Mouse (Mus musculus): Measurements from ENCODE around the gene Zbp1. TPM values are rescaled to one million over a fixed set of nuclear protein-coding genes. Genes with fewer than 3 reads are reported as not detected.
A peak's percentile ranks its signal among the peaks of the same experiment; 100 is the strongest.

The Zbp1 gene
- polyA plus RNA-seq, 1 experiment from 2014 or later, result not detected

GRCm38 (mm10) chr2:173181486-173181885 is 37.2 kb downstream of the Zbp1 start:
- H3K4me2 ChIP-seq (ENCODE audit: low read depth), result no peak overlapping the region
- no peak overlapping the region for H3K27ac ChIP-seq (ENCODE audit: low read depth, low read length)
- H3K36me3 ChIP-seq (ENCODE audit: control insufficient read depth, insufficient read depth, low read length), result no peaks in the 10 kb centered on the region
- H3K9me3 ChIP-seq (ENCODE audit: control insufficient read depth, low read length), result no peaks in the 10 kb centered on the region
- no peak overlapping the region for H3K9ac ChIP-seq (ENCODE audit: low read length)
- H3K4me3 ChIP-seq (ENCODE audit: low read depth, low read length), result no peak overlapping the region
- no peak for DNase-seq (ENCODE audit: low spot score)
- no peaks in the 10 kb centered on the region for H3K27me3 ChIP-seq (ENCODE audit: control insufficient read depth, insufficient read depth, low read length)
- H3K4me1 ChIP-seq (ENCODE audit: control insufficient read depth, insufficient read depth, low read length), result no peaks in the 10 kb centered on the region
- ATAC-seq (ENCODE audit: insufficient read depth, low FRiP score, low TSS enrichment), result no peak
- 66% methylated on average over 5 of the region's 5 CpGs for WGBS

- 84% methylated on average over 11 of the region's 11 CpGs for WGBS
- no peaks in the 10 kb centered on the region for H3K27me3 ChIP-seq (ENCODE audit: control insufficient read depth, insufficient read depth, low read length)
- H3K4me3 ChIP-seq (ENCODE audit: low read depth, low read length), result no peak overlapping the region
- ATAC-seq (ENCODE audit: insufficient read depth, low FRiP score, low TSS enrichment) (no peak), DNase-seq (ENCODE audit: low spot score) (no peak)
- no peak overlapping the region for H3K27ac ChIP-seq (ENCODE audit: low read depth, low read length)
- no peaks in the 10 kb centered on the region for H3K4me1 ChIP-seq (ENCODE audit: control insufficient read depth, insufficient read depth, low read length)
- H3K36me3 ChIP-seq (ENCODE audit: control insufficient read depth, insufficient read depth, low read length), result no peaks in the 10 kb centered on the region
- no peak overlapping the region for H3K9ac ChIP-seq (ENCODE audit: low read length)
- no peak overlapping the region for H3K4me2 ChIP-seq (ENCODE audit: low read depth)
- no peaks in the 10 kb centered on the region for H3K9me3 ChIP-seq (ENCODE audit: control insufficient read depth, low read length)
These were observed 37.9 kb downstream of the Zbp1 start for GRCm38 (mm10) chr2:173180721-173181388.

- ATAC-seq (ENCODE audit: insufficient read depth, low FRiP score, low TSS enrichment) (no peak), DNase-seq (ENCODE audit: low spot score) (no peak)
- H3K9ac ChIP-seq (ENCODE audit: low read length), result no peak overlapping the region
- no peaks in the 10 kb centered on the region for H3K27me3 ChIP-seq (ENCODE audit: control insufficient read depth, insufficient read depth, low read length)
- no peak overlapping the region for H3K4me2 ChIP-seq (ENCODE audit: low read depth)
- 85% methylated on average over 4 of the region's 4 CpGs for WGBS
- H3K27ac ChIP-seq (ENCODE audit: low read depth, low read length), result no peak overlapping the region
- no peak overlapping the region for H3K4me3 ChIP-seq (ENCODE audit: low read depth, low read length)
- H3K36me3 ChIP-seq (ENCODE audit: control insufficient read depth, insufficient read depth, low read length), result no peaks in the 10 kb centered on the region
- no peaks in the 10 kb centered on the region for H3K9me3 ChIP-seq (ENCODE audit: control insufficient read depth, low read length)
- no peaks in the 10 kb centered on the region for H3K4me1 ChIP-seq (ENCODE audit: control insufficient read depth, insufficient read depth, low read length)
These were observed 38.7 kb downstream of the Zbp1 start for GRCm38 (mm10) chr2:173180026-173180425.

GRCm38 (mm10) chr2:173179046-173179445 is 39.7 kb downstream of the Zbp1 start:
- Histone ChIP-seq H3K4me2 (ENCODE audit: low read depth) (no peak overlapping the region), H3K27ac (ENCODE audit: low read depth, low read length) (no peak overlapping the region), H3K27me3 (ENCODE audit: control insufficient read depth, insufficient read depth, low read length) (no peaks in the 10 kb centered on the region), H3K36me3 (ENCODE audit: control insufficient read depth, insufficient read depth, low read length) (no peaks in the 10 kb centered on the region), H3K4me3 (ENCODE audit: low read depth, low read length) (no peak overlapping the region), H3K9ac (ENCODE audit: low read length) (no peak overlapping the region), H3K4me1 (ENCODE audit: control insufficient read depth, insufficient read depth, low read length) (peaks cover 6% of the 10 kb centered on the region; the same call in 1 of the 2 replicates), H3K9me3 (ENCODE audit: control insufficient read depth, low read length) (no peaks in the 10 kb centered on the region)
- ATAC-seq (ENCODE audit: insufficient read depth, low FRiP score, low TSS enrichment) (no peak), DNase-seq (ENCODE audit: low spot score) (no peak)
- 88% methylated on average over 7 of the region's 7 CpGs for WGBS

GRCm38 (mm10) chr2:173177951-173178350 is 40.8 kb downstream of the Zbp1 start:
- ATAC-seq (ENCODE audit: insufficient read depth, low FRiP score, low TSS enrichment) (no peak), DNase-seq (ENCODE audit: low spot score) (no peak)
- Histone ChIP-seq H3K9me3 (ENCODE audit: control insufficient read depth, low read length) (no peaks in the 10 kb centered on the region), H3K27me3 (ENCODE audit: control insufficient read depth, insufficient read depth, low read length) (no peaks in the 10 kb centered on the region), H3K4me1 (ENCODE audit: control insufficient read depth, insufficient read depth, low read length) (peaks cover 13% of the 10 kb centered on the region), H3K4me2 (ENCODE audit: low read depth) (no peak overlapping the region), H3K27ac (ENCODE audit: low read depth, low read length) (no peak overlapping the region), H3K9ac (ENCODE audit: low read length) (no peak overlapping the region), H3K4me3 (ENCODE audit: low read depth, low read length) (no peak overlapping the region), H3K36me3 (ENCODE audit: control insufficient read depth, insufficient read depth, low read length) (no peaks in the 10 kb centered on the region)
- 88% methylated on average over 8 of the region's 8 CpGs for WGBS

- ATAC-seq (ENCODE audit: insufficient read depth, low FRiP score, low TSS enrichment) (no peak), DNase-seq (ENCODE audit: low spot score) (no peak)
- H3K27ac ChIP-seq (ENCODE audit: low read depth, low read length), result no peak overlapping the region
- H3K4me3 ChIP-seq (ENCODE audit: low read depth, low read length), result no peak overlapping the region
- no peaks in the 10 kb centered on the region for H3K36me3 ChIP-seq (ENCODE audit: control insufficient read depth, insufficient read depth, low read length)
- 79% methylated on average over 5 of the region's 5 CpGs for WGBS
- H3K4me1 ChIP-seq (ENCODE audit: control insufficient read depth, insufficient read depth, low read length), result peaks cover 17% of the 10 kb centered on the region
- no peak overlapping the region for H3K9ac ChIP-seq (ENCODE audit: low read length)
- H3K9me3 ChIP-seq (ENCODE audit: control insufficient read depth, low read length), result no peaks in the 10 kb centered on the region
- H3K27me3 ChIP-seq (ENCODE audit: control insufficient read depth, insufficient read depth, low read length), result no peaks in the 10 kb centered on the region
- H3K4me2 ChIP-seq (ENCODE audit: low read depth), result no peak overlapping the region
These were observed 41.2 kb downstream of the Zbp1 start for GRCm38 (mm10) chr2:173177481-173177880.

- WGBS, result 93% methylated on average over 5 of the region's 5 CpGs
- ATAC-seq (ENCODE audit: insufficient read depth, low FRiP score, low TSS enrichment), result no peak
These were observed 43.0 kb downstream of the Zbp1 start for GRCm38 (mm10) chr2:173175703-173176102.

GRCm38 (mm10) chr2:173174569-173174968 is 44.2 kb downstream of the Zbp1 start:
- peak overlapping the region; percentile 92 for H3K27ac ChIP-seq (ENCODE audit: low read depth, low read length)
- H3K9me3 ChIP-seq (ENCODE audit: control insufficient read depth, low read length), result no peaks in the 10 kb centered on the region
- no peaks in the 10 kb centered on the region for H3K27me3 ChIP-seq (ENCODE audit: control insufficient read depth, insufficient read depth, low read length)
- no peak overlapping the region for H3K4me3 ChIP-seq (ENCODE audit: low read depth, low read length)
- WGBS, result 64% methylated on average over 1 of the region's 1 CpGs
- H3K4me2 ChIP-seq (ENCODE audit: low read depth), result peak overlapping the region; percentile 50
- no peaks in the 10 kb centered on the region for H3K36me3 ChIP-seq (ENCODE audit: control insufficient read depth, insufficient read depth, low read length)
- ATAC-seq (ENCODE audit: insufficient read depth, low FRiP score, low TSS enrichment), result no peak
- no peak for DNase-seq (ENCODE audit: low spot score)
- peak overlapping the region; percentile 5; the same call in 1 of the 2 replicates for H3K9ac ChIP-seq (ENCODE audit: low read length)
- peaks cover 31% of the 10 kb centered on the region for H3K4me1 ChIP-seq (ENCODE audit: control insufficient read depth, insufficient read depth, low read length)

More at GRCm38 (mm10) chr2:173175703-173176102, 43.0 kb downstream of the Zbp1 start:
- DNase-seq (ENCODE audit: low spot score), result no peak
- no peak overlapping the region for H3K9ac ChIP-seq (ENCODE audit: low read length)
- H3K4me2 ChIP-seq (ENCODE audit: low read depth), result no peak overlapping the region
- H3K4me3 ChIP-seq (ENCODE audit: low read depth, low read length), result no peak overlapping the region
- peaks cover 31% of the 10 kb centered on the region for H3K4me1 ChIP-seq (ENCODE audit: control insufficient read depth, insufficient read depth, low read length)
- H3K36me3 ChIP-seq (ENCODE audit: control insufficient read depth, insufficient read depth, low read length), result no peaks in the 10 kb centered on the region
- H3K27ac ChIP-seq (ENCODE audit: low read depth, low read length), result no peak overlapping the region
- H3K9me3 ChIP-seq (ENCODE audit: control insufficient read depth, low read length), result no peaks in the 10 kb centered on the region
- no peaks in the 10 kb centered on the region for H3K27me3 ChIP-seq (ENCODE audit: control insufficient read depth, insufficient read depth, low read length)

Measured in neural tube, embryonic 11.5 days (tissue).